Mouse (Mus musculus) heart, postnatal 4 days (tissue): ENCODE results near the gene Itprid1. TPM values are rescaled to one million over a fixed set of nuclear protein-coding genes. Genes with fewer than 3 reads are reported as not detected.

Source experiments
- DNase-seq: peaks from one replicate; pipeline ENCODE4 v3.0.0; 2021
- total RNA-seq, 2 experiments: library from RNA; stranded (reverse); gene quantifications; 2 replicates each; pipeline ENCODE4 v1.2.3; 2021

Itprid1 gene
- total RNA-seq, 2 experiments from 2014 or later = not detected

- DNase-seq = no peak
These were observed 65.1 kb downstream of the Itprid1 start for GRCm38 (mm10) chr6:55901568-55902328.

GRCm38 (mm10) chr6:55902329-55902605, 65.6 kb downstream of the Itprid1 start:
- DNase-seq = no peak

- DNase-seq = no peak
These were observed 82.5 kb downstream of the Itprid1 start for GRCm38 (mm10) chr6:55919206-55919605.

- no peak for DNase-seq
These were observed 83.6 kb downstream of the Itprid1 start for GRCm38 (mm10) chr6:55920282-55920720.

GRCm38 (mm10) chr6:55920866-55921630, 84.4 kb downstream of the Itprid1 start:
- DNase-seq = no peak

- DNase-seq = no peak
These were observed 108.0 kb downstream of the Itprid1 start for GRCm38 (mm10) chr6:55944709-55945108.

GRCm38 (mm10) chr6:55950345-55951110, 113.8 kb downstream of the Itprid1 start:
- DNase-seq = peak; percentile 72

- DNase-seq = peak; percentile 31
These were observed 136.3 kb downstream of the Itprid1 start for GRCm38 (mm10) chr6:55972998-55973397.

GRCm38 (mm10) chr6:55979766-55980165, 143.1 kb downstream of the Itprid1 start:
- DNase-seq = no peak

GRCm38 (mm10) chr6:56008711-56009110, 172.0 kb downstream of the Itprid1 start:
- no peak for DNase-seq

- DNase-seq = no peak
These were observed 175.7 kb downstream of the Itprid1 start for GRCm38 (mm10) chr6:56012384-56012783.

- no peak for DNase-seq
These were observed 180.7 kb downstream of the Itprid1 start, which contains the start of gene Ppp1r17 for GRCm38 (mm10) chr6:56017291-56017994. Gene Ppp1r17 (plus strand): TSS chr6:56017497.

GRCm38 (mm10) chr6:56019632-56020031, 182.9 kb downstream of the Itprid1 start:
- DNase-seq = no peak

- DNase-seq = peak; percentile 21
These were observed 188.8 kb downstream of the Itprid1 start for GRCm38 (mm10) chr6:56025533-56025932.

GRCm38 (mm10) chr6:56027318-56027717, 190.6 kb downstream of the Itprid1 start:
- peak; percentile 22 for DNase-seq

- no peak for DNase-seq
These were observed 191.3 kb downstream of the Itprid1 start for GRCm38 (mm10) chr6:56027966-56028365.

Other genes starting within 250 kb of the Itprid1 start
- not detected for gene Neurod6, start 155.6 kb upstream of the Itprid1 start, total RNA-seq
- gene Ppp1r17, start 180.6 kb downstream of the Itprid1 start, total RNA-seq = under 1 TPM in 1 of 2 experiments, not detected in 1; 0.25 TPM